Mouse (Mus musculus) spleen, postnatal 14 days (tissue): ENCODE measurements around the gene Trappc4.
"Not testable (repeated sequence)": the region's sequence is repeated elsewhere in the genome, so short reads cannot be mapped to it uniquely, and the experiment has no call there.

Source experiments
- DNase-seq, 2 experiments: peaks; one replicate each; pipeline ENCODE4 v3.0.0; 2021 to 2022; ENCODE audit warnings: low spot score in 2 of 2

Trappc4 gene

GRCm38 (mm10) chr9:44406906-44407751, at the start of gene Trappc4, which contains the start of gene Rps25:
Gene Trappc4 (minus strand): TSS chr9:44407600.
Gene Rps25 (plus strand): TSS chr9:44407139.
- DNase-seq, result peak; percentile 80 to 90

- no peak for DNase-seq
Measured at GRCm38 (mm10) chr9:44454891-44455220, 47.5 kb upstream of the Trappc4 start, which contains the start of gene Upk2. Gene Upk2 (minus strand): TSS chr9:44454976.

- peak; percentile 62 to 82 for DNase-seq
Measured at GRCm38 (mm10) chr9:44454132-44454890, 46.9 kb upstream of the Trappc4 start.

GRCm38 (mm10) chr9:44450387-44450786, 43.0 kb upstream of the Trappc4 start:
- peak in 1 of 2 experiments; percentile 16 for DNase-seq

- not testable (repeated sequence) for DNase-seq
Measured at GRCm38 (mm10) chr9:44444402-44445025, 37.1 kb upstream of the Trappc4 start.

GRCm38 (mm10) chr9:44440961-44441360, 33.6 kb upstream of the Trappc4 start, which contains the start of gene Foxr1:
Gene Foxr1 (minus strand): TSS chr9:44441136.
- no peak for DNase-seq

- DNase-seq, result peak; percentile 12 to 28
Measured at GRCm38 (mm10) chr9:44435747-44436146, 28.3 kb upstream of the Trappc4 start.

- DNase-seq, result no peak
Measured at GRCm38 (mm10) chr9:44432577-44433185, 25.3 kb upstream of the Trappc4 start.

GRCm38 (mm10) chr9:44423576-44423975, 16.2 kb upstream of the Trappc4 start:
- no peak for DNase-seq

GRCm38 (mm10) chr9:44420280-44420898, 13.0 kb upstream of the Trappc4 start:
- no peak for DNase-seq

GRCm38 (mm10) chr9:44419730-44420129, 12.3 kb upstream of the Trappc4 start:
- not testable (repeated sequence) for DNase-seq

- no peak for DNase-seq
Measured at GRCm38 (mm10) chr9:44418519-44419385, 11.4 kb upstream of the Trappc4 start, which contains the start of gene Ccdc84. Gene Ccdc84 (minus strand): TSS chr9:44418569.

GRCm38 (mm10) chr9:44417892-44418363, 10.5 kb upstream of the Trappc4 start:
- peak; percentile 89 to 94 for DNase-seq

- DNase-seq, result no peak
Measured at GRCm38 (mm10) chr9:44417156-44417891, 9.9 kb upstream of the Trappc4 start.

- no peak for DNase-seq
Measured at GRCm38 (mm10) chr9:44412781-44413180, 5.4 kb upstream of the Trappc4 start.

- DNase-seq, result no peak
Measured at GRCm38 (mm10) chr9:44412306-44412705, 4.9 kb upstream of the Trappc4 start.

- DNase-seq, result no peak
Measured at GRCm38 (mm10) chr9:44411601-44412130, 4.3 kb upstream of the Trappc4 start.

GRCm38 (mm10) chr9:44410647-44411336, 3.4 kb upstream of the Trappc4 start:
- DNase-seq, result no peak
